Mouse (Mus musculus) liver, postnatal 0 days (tissue): ENCODE measurements around the gene Alg2.

ENCODE experiments used
- CTCF ChIP-seq: sonication (generic); IDR thresholded peaks from 2 replicates; pipeline ENCODE4 v1.5.1; 2016; ENCODE audit warnings: antibody characterized with exemption, low read depth
- EP300 ChIP-seq: IDR thresholded peaks from 2 replicates; pipeline ENCODE4 v1.6.1; 2016; ENCODE audit warnings: antibody characterized with exemption, low read depth, mild to moderate bottlenecking

- no peak for TF ChIP-seq EP300
- no peak for TF ChIP-seq CTCF
Measured at GRCm38 (mm10) chr4:47432766-47433165, 41.4 kb downstream of the Alg2 start.
